Mouse (Mus musculus) right cerebral cortex, postnatal 25 days (tissue): ENCODE data around the gene Alpl.

ENCODE experiments used
- DNase-seq: peaks from one replicate; pipeline ENCODE4 v3.0.0; 2022

The Alpl gene

DNA sequence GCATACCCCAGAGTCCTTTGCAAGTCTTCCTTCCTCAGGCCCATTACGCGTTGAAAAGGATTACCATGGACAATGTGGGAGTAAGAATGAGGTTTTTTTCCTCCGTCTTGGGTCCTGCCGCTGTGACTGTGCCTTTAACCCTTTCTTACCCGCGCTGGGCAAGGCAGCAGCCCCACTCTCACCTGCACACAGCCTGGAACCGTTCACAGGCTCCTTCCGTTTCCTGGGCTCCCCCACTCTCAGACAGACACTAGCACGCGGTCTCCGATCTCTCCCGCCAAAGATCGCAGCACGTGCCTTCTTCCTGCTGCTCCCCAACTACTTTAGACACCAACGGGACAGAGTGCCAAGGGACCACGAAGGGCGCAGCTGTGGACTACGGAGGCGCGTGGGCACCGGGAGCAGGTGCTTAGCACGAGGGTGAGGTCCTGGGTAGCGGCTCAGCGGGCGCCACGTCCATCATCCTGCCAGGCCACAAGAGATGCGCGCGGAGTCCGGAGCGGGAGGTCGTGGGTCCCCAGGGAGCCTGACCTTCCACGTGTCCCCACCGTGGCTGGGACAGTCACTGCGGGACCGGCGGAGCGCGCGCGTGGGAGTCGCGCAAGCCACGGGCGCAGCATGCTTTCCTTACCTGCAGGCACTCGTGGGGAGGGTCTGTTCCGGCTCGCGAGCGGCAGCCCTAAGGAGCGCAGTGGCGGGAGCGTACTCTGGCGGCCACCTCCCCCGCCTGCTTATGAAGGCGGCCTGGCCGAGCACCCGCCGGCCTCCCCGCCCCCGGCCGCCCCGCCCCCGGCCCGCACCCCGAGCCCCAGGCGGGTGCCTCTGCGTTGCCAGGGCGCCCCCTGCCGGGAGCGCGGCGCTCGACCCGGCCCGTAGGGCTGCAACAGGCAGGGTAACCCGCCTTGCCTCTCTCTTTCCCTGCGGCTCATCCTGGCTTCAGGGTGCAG, at the start of gene Alpl:
Alpl (minus strand) TSS at position 774 of the 947 bp plus-strand sequence.
- DNase-seq, result peak; percentile 50

DNA sequence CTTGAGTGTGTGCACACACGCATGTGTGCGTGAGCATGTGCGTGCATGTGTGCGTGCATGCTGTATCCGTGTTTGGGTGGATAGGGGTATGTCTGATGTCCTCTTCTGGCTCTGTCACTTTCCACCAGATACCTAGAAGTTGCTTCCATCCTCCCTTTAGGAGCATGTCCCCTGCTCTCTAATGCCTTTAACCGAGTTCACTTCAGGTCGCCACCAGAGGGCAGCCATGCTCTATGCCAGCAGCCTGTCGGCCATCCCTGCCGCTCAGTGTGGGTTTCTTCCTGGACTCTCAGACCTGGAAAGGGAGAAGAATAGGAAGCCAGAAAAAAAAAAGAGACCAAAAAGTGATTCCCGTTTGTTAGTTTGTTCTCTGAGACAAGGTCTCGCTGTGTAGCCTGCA, 48.5 kb upstream of the Alpl start:
- peak; percentile 65 for DNase-seq

DNA sequence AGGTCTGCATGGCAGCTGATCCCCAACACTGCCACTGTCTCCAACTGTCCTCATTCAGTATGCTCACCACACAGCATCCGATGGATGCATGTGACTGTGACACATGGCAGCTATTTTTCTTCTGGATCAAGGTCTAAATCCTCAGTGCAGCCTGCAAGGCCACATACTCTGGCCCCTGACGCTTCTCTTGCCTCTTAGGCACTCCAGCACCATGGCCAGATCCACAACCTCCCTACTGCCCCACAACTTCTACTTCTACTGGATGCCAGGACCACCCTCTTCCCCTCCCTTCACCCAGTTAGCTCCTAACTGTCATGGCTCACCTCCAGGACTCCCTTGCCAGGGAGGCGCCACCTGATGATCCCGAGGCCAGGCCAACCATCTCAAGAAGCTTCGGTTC, 43.3 kb upstream of the Alpl start:
- no peak for DNase-seq

DNA sequence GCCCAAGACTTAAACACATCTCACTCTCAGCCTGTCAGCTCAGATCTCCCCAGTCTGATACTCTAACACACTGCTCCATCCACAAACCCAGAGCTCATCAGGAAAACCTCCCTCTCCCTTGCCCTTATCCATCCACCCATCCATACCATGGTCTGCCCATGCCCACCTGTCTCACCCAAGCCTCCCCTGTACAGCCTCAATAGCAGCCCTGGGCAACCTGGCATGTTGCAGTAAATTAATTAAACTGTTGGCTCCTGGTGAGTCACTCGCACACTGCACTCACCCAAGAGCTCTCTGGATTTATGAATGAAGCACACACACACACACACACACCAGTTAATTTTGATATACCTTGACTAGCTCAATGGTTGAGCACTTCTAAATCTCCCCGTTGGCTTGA, 42.6 kb upstream of the Alpl start:
- DNase-seq, result no peak

DNA sequence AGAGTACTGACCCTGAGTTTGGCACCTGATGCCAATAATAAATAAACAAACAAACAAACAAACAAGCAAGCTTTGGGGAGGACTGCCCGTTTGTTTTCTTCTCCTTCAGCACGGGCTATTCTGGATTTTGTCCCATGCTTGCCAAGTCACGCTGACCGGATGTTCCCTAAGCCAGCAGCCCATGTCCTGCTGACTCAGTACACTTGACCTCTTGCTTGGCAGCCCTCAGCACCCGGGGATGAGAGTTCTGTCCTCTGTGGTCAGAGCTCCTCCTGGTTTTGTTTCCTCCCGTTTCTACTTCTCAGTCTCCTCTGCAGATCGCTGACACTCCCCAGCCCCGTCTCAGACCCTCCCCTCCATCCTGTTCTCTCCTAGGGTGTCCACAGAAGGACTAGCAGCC, 41.6 kb upstream of the Alpl start:
- no peak for DNase-seq

DNA sequence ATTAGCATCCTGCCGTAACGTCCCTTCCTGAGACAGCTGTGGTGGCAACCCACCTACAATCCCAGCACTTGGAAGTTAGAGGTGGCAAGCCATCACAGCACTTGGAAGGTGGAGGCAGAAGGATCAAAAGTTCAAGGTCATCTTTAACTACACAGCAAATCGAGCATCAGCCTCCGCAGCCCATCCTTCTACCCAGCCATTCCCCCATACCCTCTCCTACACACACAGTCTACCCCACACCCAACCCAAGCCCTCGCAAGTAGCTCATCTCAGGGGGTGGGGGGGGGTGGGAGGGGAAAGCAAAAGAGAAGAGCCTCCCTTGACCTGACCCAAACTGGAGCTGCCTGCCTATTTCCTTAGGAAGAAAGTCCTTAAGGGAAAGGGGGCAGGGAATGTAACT, 40.6 kb upstream of the Alpl start:
- DNase-seq, result no peak

DNA sequence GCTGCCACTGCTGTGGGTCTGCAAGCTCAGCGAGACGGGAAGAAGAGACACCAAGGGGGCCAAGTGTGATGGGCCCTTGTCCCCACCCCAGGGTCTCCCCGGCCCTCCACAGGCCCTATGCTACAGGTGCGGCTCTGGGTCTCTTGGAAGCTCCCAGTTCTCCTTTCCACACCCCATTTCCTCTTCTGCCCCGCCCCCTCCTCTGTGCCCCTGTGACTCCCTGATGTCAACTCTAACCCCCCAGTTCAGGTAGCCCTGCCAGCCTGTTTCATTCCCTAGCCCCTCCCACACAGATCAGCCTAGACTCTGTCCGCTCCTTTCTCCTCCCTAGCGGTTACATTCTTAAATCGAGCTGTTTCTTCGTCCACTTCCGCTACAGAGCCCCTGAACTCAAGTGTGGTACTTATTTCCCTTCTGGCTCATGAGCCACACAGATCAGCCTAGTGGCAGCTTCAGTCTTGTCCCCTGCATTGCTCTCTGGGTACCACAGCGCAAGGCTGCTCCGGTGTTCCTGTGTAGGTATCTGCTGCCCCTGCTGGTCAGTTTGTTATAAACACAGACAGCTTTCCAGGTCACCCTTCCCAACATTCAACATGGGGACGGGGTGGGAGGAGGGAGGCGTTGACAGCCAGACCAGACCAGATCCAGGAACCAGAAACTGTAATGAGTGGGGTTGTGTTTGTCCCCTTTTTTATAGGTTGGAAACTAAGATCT, 39.6 kb upstream of the Alpl start:
- DNase-seq, result peak; percentile 76

DNA sequence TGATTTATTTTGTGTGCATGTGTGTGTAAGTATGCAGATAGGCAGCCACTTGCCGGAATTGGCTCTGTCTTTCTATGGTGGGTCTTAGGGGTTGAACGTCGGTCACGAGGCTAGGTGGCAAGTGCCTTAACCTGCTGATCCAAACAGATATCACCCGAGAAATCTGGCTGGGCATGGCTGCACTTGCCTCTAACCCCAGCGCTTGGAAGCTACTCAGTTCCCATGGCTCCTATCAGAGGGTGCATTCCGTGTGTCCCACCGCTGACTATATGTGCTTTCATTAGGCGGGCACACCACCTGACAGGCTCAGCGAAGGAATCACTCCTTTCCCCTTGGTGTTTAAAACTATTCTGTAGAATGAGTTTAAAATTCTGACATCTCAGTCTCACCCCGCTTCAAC, 35.4 kb upstream of the Alpl start:
- no peak for DNase-seq

DNA sequence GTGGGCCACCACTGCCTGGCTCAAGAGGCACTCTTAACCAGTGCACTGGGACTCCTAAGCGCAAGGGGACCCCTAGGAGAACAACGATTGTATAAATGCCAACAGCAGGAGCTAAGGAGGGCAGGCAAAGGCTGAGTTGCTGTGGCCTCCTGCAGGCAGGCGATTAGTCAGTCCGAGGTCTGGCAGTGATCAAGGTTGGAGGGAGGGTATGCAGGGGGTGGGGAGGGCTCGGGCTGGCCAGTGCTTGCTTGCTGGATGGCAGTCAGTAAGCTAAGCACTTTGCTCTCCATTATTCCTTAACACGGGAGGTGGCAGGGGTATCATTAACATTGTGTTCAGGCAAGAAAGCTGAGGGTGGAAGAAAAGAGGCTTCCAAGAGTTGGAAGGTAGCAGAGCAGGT, 34.2 kb upstream of the Alpl start:
- no peak for DNase-seq

DNA sequence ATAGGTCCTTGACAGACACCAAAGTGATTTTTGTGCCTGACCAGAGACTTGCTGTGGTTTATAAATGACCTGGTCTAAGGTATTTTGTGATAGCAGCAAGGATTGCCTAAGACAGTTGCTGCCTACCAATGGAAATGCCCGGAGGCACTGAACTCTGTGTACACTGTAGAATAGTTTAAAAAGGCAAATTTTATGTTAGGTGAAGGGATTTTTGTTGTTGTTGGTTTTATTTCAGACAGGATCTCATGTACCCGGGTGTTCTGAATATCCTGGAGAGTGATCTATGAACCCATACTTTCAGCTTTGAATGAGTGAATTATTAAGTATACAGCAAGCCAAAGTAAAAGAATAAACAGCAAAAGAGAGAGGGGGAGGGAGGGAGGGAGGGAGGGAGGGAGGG, 28.7 kb upstream of the Alpl start:
- no peak for DNase-seq

DNA sequence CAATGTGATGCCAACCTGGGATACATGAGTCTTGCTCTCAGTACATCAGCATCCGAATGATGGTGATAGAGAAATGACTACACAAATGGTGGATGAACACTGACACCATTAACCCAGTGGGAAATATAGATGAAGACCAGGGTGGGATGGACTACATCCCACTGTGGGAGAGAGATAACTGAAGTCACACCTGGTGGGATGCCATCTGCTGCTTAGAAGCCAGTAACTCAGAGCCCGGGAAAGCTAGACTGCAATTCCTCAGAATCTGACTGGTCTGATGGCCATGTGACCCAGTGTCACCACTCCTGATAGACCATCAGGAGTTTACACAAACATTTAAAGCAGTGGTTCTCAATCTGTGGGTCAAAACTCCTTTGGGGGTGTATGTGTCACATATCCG, 27.4 kb upstream of the Alpl start:
- DNase-seq, result no peak

DNA sequence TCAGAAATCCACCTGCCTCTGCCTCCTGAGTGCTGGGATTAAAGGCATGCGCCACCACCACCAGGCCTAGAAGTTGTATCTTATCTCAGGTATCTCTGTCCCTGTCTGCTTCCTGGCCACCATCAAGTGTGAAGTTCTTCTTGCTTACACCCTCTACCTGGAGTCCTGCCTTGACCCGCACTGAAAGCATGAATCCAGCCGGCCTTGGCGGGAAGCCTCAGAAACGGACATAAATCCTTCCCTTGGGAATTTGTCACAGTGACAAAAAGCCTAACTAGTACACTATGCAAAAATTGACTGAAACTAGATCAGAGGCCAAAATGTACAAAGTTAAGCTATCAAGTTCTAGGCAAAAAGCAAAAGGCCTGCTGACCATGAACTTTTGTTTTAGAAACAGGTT, 26.4 kb upstream of the Alpl start:
- no peak for DNase-seq

DNA sequence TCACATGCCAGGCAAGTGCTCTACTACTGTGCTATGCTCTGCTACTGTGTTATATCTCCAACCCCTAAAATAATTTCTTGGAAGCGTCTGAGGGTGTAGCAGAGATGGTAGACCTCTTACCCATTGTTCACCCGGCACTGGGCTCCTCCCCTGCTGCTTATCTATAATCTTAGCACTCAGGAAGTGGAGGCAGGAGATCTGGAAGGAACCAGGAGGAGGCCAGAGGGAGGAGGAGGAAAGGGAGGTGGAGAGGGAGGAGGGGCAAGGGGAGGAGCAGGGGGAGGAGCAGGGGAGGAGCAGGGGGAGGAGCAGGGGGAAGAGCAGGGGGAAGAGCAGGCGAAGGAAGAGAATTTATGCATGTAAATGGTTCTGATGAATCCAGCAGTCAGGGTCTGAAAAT, 24.5 kb upstream of the Alpl start:
- DNase-seq, result no peak

DNA sequence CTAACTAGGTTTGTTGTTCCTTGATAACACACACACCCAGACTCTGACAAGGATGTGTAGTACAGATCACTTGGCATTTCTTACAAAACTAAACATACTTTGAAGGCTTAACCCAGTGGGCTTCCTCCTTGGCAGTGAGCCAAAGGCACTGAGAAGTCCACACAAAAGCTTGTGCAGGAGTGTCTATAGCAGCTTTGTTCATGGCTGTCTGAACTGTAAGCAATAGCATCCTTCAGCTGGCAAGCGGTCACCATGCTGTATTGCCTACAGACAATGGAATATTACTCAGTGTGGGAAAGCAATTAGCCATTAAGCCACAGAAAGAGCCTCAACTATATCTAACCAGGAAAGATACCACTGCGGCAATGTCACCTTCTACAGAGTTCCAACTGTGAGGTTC, 23.3 kb upstream of the Alpl start:
- DNase-seq, result no peak

DNA sequence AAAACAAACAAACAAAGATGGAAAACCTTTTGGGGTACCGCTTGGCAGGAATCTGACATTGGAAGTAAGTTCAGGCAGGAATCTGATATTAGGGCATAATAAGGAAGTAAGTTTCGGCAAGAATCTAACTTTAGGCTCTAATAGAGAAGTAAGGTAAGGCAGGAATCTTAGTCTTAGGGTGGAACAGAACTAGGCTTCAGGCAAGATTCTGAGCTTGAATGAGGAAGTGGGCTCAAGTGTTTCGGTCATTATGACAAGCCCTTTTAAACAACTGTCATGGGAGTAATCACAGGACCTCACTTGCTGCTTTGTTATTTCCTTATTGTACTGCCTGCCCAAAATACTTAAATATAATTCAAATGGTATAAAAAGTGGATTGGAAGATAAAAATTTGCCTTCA, 22.2 kb upstream of the Alpl start:
- no peak for DNase-seq

DNA sequence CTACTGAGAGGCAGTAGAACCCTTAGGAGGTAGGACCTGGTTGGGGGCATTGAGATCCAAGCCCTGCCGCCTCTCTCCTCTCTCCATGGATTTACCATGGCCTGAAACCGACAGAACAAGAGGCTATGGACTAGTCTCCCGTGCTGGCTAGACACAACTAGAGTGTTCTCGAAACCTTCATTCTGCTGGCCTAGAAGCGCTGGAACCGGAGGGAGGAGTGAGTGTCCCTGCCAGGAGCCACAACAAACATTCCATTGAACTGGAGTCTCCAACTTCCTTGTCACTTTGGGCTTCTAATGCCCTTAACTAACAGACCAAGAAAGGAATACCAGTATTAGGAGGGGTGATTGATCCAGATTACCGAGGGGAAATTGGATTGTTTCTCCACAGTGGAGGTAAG, 20.0 kb upstream of the Alpl start:
- no peak for DNase-seq

DNA sequence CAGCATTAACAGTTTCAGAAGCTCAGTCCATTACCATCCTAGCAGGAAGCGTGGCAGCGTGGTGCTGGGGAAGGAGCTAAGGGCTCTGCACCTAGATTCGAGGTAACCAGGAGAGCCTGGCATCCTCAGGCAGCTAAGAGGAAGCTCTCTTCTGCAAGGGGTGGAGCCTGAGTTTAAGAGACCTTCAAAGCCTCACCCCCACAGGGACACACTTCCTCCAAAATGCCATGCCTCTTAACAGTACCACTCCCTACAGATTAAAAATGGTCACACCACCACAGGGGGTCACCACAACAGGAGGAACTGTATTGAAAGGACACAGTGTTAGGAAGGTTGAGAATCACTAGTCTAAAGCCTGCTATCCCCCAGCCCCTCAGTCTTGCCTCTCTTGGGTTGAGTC, 19.3 kb upstream of the Alpl start:
- DNase-seq, result no peak

DNA sequence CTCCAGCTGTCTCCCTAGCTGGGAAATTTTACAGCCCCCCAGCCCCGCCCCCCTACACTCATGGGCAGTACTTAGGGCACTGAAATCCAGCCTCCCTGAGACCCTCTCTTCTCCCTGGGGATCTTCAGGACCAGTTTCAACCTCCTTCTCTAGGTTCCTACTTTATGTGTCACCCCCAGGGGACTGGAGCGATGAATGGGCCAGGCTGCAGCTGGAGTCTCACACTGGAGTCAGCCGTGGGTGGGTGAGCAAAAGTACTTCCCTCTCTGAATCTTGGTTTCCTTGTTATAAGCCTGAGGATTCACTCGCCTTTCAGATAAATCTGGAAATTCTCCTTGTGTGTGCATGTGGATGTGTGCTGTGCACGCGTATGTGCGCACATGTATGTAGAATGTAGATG, 18.0 kb upstream of the Alpl start:
- DNase-seq, result no peak

DNA sequence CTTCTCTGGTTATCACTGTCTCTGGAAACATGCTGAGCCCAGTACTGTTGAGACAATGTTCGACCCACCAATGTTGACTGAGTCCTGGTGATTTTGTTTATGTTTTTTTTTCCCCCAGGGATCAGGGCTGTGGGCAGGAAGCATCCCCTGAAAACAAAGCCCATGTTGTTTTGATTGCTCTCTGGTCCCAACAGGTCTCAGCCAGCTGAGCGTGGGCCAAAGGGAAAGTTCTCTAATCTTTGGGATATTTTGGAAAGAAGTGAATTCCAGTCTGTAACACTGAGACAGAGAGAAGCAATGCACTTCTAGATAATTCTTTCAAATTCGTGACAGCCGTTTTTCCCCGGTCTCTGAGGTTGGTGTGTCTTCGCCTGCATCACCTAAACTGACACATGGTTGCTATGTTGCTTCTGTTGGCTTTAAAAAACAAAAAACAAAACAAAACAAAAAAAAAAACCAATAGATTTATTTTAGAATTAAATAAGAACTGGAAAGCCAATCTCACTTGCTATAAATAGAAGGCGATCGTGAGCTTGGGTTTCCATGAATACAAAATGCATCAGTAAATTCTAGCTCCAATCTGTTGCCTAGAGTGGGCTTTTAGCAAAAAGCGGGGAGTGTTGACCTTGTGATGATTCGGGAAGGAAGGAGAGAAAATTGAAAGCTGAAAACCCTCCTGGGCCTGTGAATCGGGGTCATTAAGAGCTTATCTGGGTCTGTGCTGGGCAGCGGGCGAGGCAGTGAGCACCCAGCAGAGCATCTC, 16.9 kb upstream of the Alpl start:
- no peak for DNase-seq

DNA sequence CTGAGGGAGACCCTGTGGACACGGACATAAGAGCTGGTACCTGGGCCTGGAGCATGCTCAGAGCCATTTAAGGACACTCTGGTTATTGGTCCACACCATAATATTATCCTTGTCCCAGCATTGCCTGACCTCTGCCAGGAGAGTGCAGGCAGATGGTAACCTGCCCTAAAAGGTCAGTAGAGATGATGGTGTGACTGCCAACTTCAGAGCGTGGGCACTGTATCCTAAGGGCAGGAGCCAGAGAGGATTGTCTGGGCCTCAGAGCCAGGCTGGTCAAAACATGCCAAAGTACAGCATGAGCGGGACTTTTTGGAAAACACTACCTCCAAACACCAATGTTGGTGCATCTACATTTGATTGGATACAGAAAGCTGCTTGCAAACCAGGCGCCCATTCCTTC, 13.8 kb upstream of the Alpl start:
- no peak for DNase-seq

DNA sequence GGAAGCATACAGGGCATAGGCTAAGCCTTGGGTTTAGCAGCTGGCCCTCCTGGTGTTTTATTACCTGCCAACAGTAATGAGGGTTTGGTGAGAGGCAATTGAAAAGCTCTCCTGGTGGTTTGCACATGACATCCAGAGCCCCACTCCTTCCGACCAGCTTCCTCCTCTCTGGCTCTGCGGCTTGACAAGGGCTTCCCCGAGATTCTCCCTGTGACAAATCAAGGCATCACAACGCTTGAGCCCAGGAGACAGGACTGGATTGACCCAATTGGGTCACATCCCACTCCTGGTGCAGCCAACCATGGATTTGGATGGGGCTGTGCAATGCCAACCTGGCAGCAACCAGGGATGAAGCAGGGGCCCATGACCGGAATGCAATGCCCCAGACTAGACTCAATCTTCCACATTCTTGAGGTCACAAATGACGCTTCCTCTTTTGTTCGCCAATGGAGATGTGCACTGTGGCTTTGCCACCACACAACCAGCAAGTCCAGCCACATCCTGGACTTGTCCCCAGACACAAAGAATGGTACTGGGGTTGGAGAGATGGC, 11.2 kb upstream of the Alpl start:
- DNase-seq, result no peak

DNA sequence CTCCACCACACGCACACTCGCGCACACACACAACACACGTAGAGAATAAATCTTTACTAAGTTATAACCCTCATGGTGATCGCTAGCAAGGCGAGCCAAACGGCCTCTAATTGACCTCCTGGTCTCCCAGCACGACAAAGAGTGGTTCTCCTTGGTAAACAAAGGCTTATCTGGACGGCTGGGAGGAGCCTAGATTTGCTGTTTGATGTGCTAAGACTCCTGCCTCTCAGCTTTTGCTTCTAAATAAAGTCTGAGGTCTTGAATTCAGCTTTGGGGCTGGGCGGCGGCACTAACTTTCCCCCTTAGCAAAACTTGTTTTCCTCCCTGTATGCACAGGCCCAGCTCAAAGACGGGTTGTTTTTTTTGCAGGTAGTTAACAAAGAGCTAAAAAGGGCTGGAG, 5.0 kb upstream of the Alpl start:
- no peak for DNase-seq

DNA sequence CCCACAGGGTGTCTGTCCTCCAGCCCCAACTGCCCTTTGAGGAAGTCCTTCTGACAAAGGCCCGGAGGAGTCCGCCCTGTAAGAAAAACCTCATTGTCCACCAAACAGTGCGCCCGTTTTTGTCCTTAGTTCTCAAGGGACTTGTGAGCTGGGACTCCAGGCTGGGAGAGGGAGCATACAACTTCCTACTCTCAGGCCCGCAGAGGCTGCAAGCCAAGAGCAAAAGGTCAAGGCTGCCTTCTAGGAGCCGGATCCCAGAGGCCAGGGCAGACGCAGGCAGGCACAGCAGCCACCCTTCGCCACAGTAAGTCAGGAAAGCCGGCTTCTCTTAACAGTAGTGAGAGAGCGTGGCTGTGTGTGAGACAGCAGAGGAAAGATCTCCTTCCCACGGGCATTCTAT, 4.1 kb upstream of the Alpl start:
- no peak for DNase-seq
